ENCODE assay signal across 26 mouse cellular contexts in the genomic region with DNA sequence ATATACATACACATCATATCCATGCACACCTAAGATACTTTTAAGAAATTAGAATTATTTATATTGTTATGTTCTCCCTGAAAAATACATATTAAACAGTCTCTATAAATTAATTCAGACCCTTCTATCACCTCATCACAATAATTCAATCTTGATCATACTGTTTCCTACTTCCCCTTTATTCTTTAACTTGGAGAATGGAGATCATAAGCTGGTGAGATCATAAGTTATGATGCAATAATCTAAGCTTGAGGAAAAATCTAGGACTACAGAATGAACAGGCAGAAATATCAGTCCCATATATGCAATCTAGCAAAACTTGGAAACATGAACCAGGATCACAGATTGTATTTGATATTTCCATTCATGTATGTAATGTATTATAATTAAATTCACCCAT. TPM values are rescaled to one million over a fixed set of nuclear protein-coding genes. Genes with fewer than 3 reads are reported as not detected.
DNase-seq lines count a peak whose midpoint lies in the region; ATAC-seq and TF ChIP-seq lines count a peak whose summit lies in the region.
"Had no signal": no experiment of that assay in that cellular context is flagged by ENCODE, and none has a peak within 500 bp of the region (broad histone marks: within the 10 kb centered on the region; RNA-seq: fewer than 3 reads in every experiment).

No protein-coding gene starts in this region.

- H3K27me3 ChIP-seq in myocyte (ENCODE audit: control insufficient read depth, insufficient read depth, insufficient read length) = no peaks in the 10 kb centered on the region
- H3K27me3 ChIP-seq: CH12.LX; embryonic facial prominence, embryonic 13.5 days; embryonic facial prominence, embryonic 15.5 days; forebrain, embryonic 12.5 days; Patski had no signal

- no peak overlapping the region for H3K4me2 ChIP-seq in myocyte (ENCODE audit: low read depth)
- H3K4me2 ChIP-seq: embryonic facial prominence, embryonic 13.5 days; embryonic facial prominence, embryonic 15.5 days; forebrain, embryonic 12.5 days had no signal

- H3K4me3 ChIP-seq in myocyte = no peak overlapping the region
- H3K4me3 ChIP-seq: embryonic facial prominence, embryonic 13.5 days; embryonic facial prominence, embryonic 15.5 days; erythroblast, embryonic 14.5 days; forebrain, embryonic 10.5 days; forebrain, embryonic 12.5 days had no signal

- no peaks in the 10 kb centered on the region for H3K79me2 ChIP-seq in myocyte (ENCODE audit: control insufficient read depth, insufficient read depth)

- no peak overlapping the region for H3ac ChIP-seq in myocyte (ENCODE audit: control insufficient read depth, insufficient read length)

- TF ChIP-seq POLR2A in myocyte (IDR thresholded peaks at IDR 0.05; ENCODE audit: insufficient read length, low read depth) = no peak

- 0 out of 2 replicates have a peak, but pooled peaks have one; percentile 18 for ATAC-seq in common myeloid progenitor, adult 5-6 weeks (replicated peaks; ENCODE audit: low read depth, poor library complexity, severe bottlenecking)
- 0 out of 2 replicates have a peak, but pooled peaks have one; percentile 27 for ATAC-seq in megakaryocyte, adult 5-6 weeks (ENCODE audit: poor library complexity, severe bottlenecking)
- ATAC-seq: activated CD4-positive, CD25-positive, alpha-beta regulatory T cell, adult 4 months; CD4-positive, CD25-positive, alpha-beta regulatory T cell, adult 4 months; forebrain, embryonic 14.5 days; forebrain, embryonic 16.5 days; Patski had no signal

- H3K36me3 ChIP-seq in myocyte (ENCODE audit: control insufficient read depth, insufficient read depth) = no peaks in the 10 kb centered on the region
- H3K36me3 ChIP-seq: embryonic facial prominence, embryonic 13.5 days; embryonic facial prominence, embryonic 15.5 days; forebrain, embryonic 10.5 days; forebrain, embryonic 12.5 days; G1E had no signal

- no peak for DNase-seq in spleen, adult 12 weeks (ENCODE audit: low spot score)
- no peak for DNase-seq in lung, postnatal 14 days
- DNase-seq: adrenal gland, adult 8-10 months; adrenal gland, postnatal 14 days; B cell, adult 2 months; cerebellum, adult 11-12 months; cerebellum, adult 2 months; cerebellum, adult 9-10 months; cerebellum, postnatal 10 days; cerebellum, postnatal 25 days; embryo, embryonic 11 days had no signal

TF ChIP-seq in myocyte, 11 proteins besides CTCF, POLR2A, EP300 and RAD21:
- TF ChIP-seq MYOG (IDR thresholded peaks at IDR 0.05; ENCODE audit: control insufficient read depth in 1 of 3, insufficient read depth in 1 of 3, insufficient read length in 2 of 3, low read depth in 2 of 3) (no peak), E2F4 (IDR thresholded peaks at IDR 0.05; ENCODE audit: insufficient read depth) (no peak), TCF3 (IDR thresholded peaks at IDR 0.05; ENCODE audit: insufficient read length, low read depth) (no peak), POLR2AphosphoS2 (IDR thresholded peaks at IDR 0.05; ENCODE audit: insufficient read length, low read depth) (no peak), USF1 (IDR thresholded peaks at IDR 0.05; ENCODE audit: low read depth) (no peak), CEBPB (IDR thresholded peaks at IDR 0.05; ENCODE audit: insufficient read depth, poor library complexity, severe bottlenecking) (0 out of 2 replicates have a peak, but pooled peaks have one; percentile 38), REST (IDR thresholded peaks at IDR 0.05; ENCODE audit: insufficient read depth, insufficient read length) (no peak)

RNA-seq across cellular contexts. Expression of gene Ctsc, which starts 49.6 kb away (rescaled TPM):
- total RNA-seq in common myeloid progenitor, adult 5-6 weeks (2017) = 43.9 and 47.0 TPM in 2 replicates
- total RNA-seq in megakaryocyte, adult 5-6 weeks (2015) = 573 and 643 TPM in 2 replicates
- 520 and 557 TPM in 2 replicates for total RNA-seq in megakaryocyte, adult 5-6 weeks (2017)
- 10.6 TPM for polyA plus RNA-seq in myocyte (2012; fragmentation: generic; extraction: Trizol)
- polyA plus RNA-seq: G1E had no signal

Comparison
In these comparisons a context has a peak if more than half of its experiments do, and no peak if none do; other contexts are left out.
1. RNA of gene Ctsc, which starts 49.6 kb away (total RNA-seq): 520 to 643 TPM in megakaryocyte, adult 5-6 weeks; 43.9 to 47.0 TPM in common myeloid progenitor, adult 5-6 weeks; every median in the first group is over 10 times any median in the second.